Comparison of ENCODE assay signal across 10 mouse cellular contexts in genomic region chr6:116697413-116697812, GRCm38 (mm10). TPM values are rescaled to one million over a fixed set of nuclear protein-coding genes. Genes with fewer than 3 reads are reported as not detected.
A peak's percentile ranks its signal among the peaks of the same experiment; 100 is the strongest.
DNase-seq lines count a peak whose midpoint lies in the region; ATAC-seq and TF ChIP-seq lines count a peak whose summit lies in the region.
"Had no signal": no experiment of that assay in that cellular context is flagged by ENCODE, and none has a peak within 500 bp of the region (broad histone marks: within the 10 kb centered on the region; RNA-seq: fewer than 3 reads in every experiment).

No protein-coding gene starts in this region.

- no peak overlapping the region for H3K4me3 ChIP-seq in hindbrain, embryonic 11.5 days (ENCODE audit: low read depth, low read length)
- H3K4me3 ChIP-seq in hindbrain, embryonic 16.5 days (ENCODE audit: low read length), result no peak overlapping the region
- H3K4me3 ChIP-seq in testis, adult 2 months (ENCODE audit: control insufficient read depth, low read depth, low read length), result no peak overlapping the region
- H3K4me3 ChIP-seq: embryonic facial prominence, embryonic 15.5 days; limb, embryonic 12.5 days had no signal

- peak; percentile 39; the same call in 1 of the 2 replicates for TF ChIP-seq CTCF in testis, adult 2 months (IDR thresholded peaks at IDR 0.05; ENCODE audit: control insufficient read depth, insufficient read depth, insufficient replicate concordance, low read depth, low read length)

- no peaks in the 10 kb centered on the region for H3K27me3 ChIP-seq in hindbrain, embryonic 11.5 days (ENCODE audit: control insufficient read depth, insufficient read depth, low read length)
- no peaks in the 10 kb centered on the region for H3K27me3 ChIP-seq in hindbrain, embryonic 16.5 days (replicated peaks; ENCODE audit: control insufficient read depth, insufficient read depth, low read length)
- no peaks in the 10 kb centered on the region for H3K27me3 ChIP-seq in testis, adult 2 months (ENCODE audit: control insufficient read depth, insufficient read depth, low read length)
- H3K27me3 ChIP-seq: embryonic facial prominence, embryonic 15.5 days; limb, embryonic 12.5 days had no signal

- no peaks in the 10 kb centered on the region for H3K4me1 ChIP-seq in hindbrain, embryonic 11.5 days (replicated peaks; ENCODE audit: control insufficient read depth, insufficient read depth, low read length)
- no peaks in the 10 kb centered on the region for H3K4me1 ChIP-seq in hindbrain, embryonic 16.5 days (ENCODE audit: control insufficient read depth, insufficient read depth, low read depth, low read length)
- no peaks in the 10 kb centered on the region for H3K4me1 ChIP-seq in testis, adult 2 months (ENCODE audit: control insufficient read depth, insufficient read depth, low read length)
- H3K4me1 ChIP-seq: embryonic facial prominence, embryonic 15.5 days; limb, embryonic 12.5 days had no signal

- no peaks in the 10 kb centered on the region for H3K36me3 ChIP-seq in hindbrain, embryonic 11.5 days (ENCODE audit: control insufficient read depth, insufficient read depth, low read length)
- H3K36me3 ChIP-seq in hindbrain, embryonic 16.5 days (ENCODE audit: control insufficient read depth, insufficient read depth, low read length), result no peaks in the 10 kb centered on the region
- no peaks in the 10 kb centered on the region for H3K36me3 ChIP-seq in testis, adult 2 months (ENCODE audit: control insufficient read depth, insufficient read depth, low read length)
- H3K36me3 ChIP-seq: embryonic facial prominence, embryonic 15.5 days; limb, embryonic 12.5 days had no signal

- H3K9ac ChIP-seq in hindbrain, embryonic 11.5 days (ENCODE audit: low read depth, low read length), result no peak overlapping the region
- no peak overlapping the region for H3K9ac ChIP-seq in hindbrain, embryonic 16.5 days (ENCODE audit: low read depth, low read length)
- H3K9ac ChIP-seq: embryonic facial prominence, embryonic 15.5 days; limb, embryonic 12.5 days had no signal

- no peak for ATAC-seq in hindbrain, embryonic 11.5 days (ENCODE audit: low FRiP score)
- no peak for ATAC-seq in hindbrain, embryonic 16.5 days
- peak; percentile 30; the same call in 1 of the 2 replicates for ATAC-seq in common myeloid progenitor, adult 5-6 weeks (replicated peaks; ENCODE audit: low read depth, poor library complexity, severe bottlenecking)

- no peak for TF ChIP-seq POLR2A in testis, adult 2 months (IDR thresholded peaks at IDR 0.05; ENCODE audit: control insufficient read depth, low read depth, low read length)

- no peak overlapping the region for H3K4me2 ChIP-seq in hindbrain, embryonic 11.5 days (replicated peaks; ENCODE audit: low read depth, low read length)
- H3K4me2 ChIP-seq in hindbrain, embryonic 16.5 days (ENCODE audit: low read length), result no peak overlapping the region
- H3K4me2 ChIP-seq: embryonic facial prominence, embryonic 15.5 days; limb, embryonic 12.5 days had no signal

- peak; percentile 13 for DNase-seq in hindbrain, embryonic 11.5 days (ENCODE audit: low spot score)
- DNase-seq in testis, postnatal 10 days (ENCODE audit: low spot score), result no peak
- no peak for DNase-seq in layer of hippocampus, postnatal 25 days (ENCODE audit: extremely low spot score in 1 of 2, low spot score in 1 of 2)
- no peak for DNase-seq in ovary, postnatal 14 days (ENCODE audit: low spot score)
- DNase-seq in kidney, adult 11 months, result no peak

- no peak overlapping the region for H3K27ac ChIP-seq in hindbrain, embryonic 11.5 days (ENCODE audit: low read depth, low read length)
- H3K27ac ChIP-seq in hindbrain, embryonic 16.5 days (ENCODE audit: low read depth, low read length), result no peak overlapping the region
- no peak overlapping the region for H3K27ac ChIP-seq in testis, adult 2 months (ENCODE audit: control insufficient read depth, insufficient read depth, low read depth, low read length)
- H3K27ac ChIP-seq: embryonic facial prominence, embryonic 15.5 days; limb, embryonic 12.5 days had no signal

- WGBS in hindbrain, embryonic 11.5 days, result 63% methylated on average over 2 of the region's 2 CpGs
- WGBS in hindbrain, embryonic 16.5 days, result 49% methylated on average over 2 of the region's 2 CpGs

- no peaks in the 10 kb centered on the region for H3K9me3 ChIP-seq in hindbrain, embryonic 11.5 days (ENCODE audit: control insufficient read depth, low read length)
- H3K9me3 ChIP-seq in hindbrain, embryonic 16.5 days (ENCODE audit: control insufficient read depth, low read length), result no peaks in the 10 kb centered on the region
- H3K9me3 ChIP-seq: embryonic facial prominence, embryonic 15.5 days; limb, embryonic 12.5 days had no signal

RNA-seq across cellular contexts. Expression of gene Tmem72, which starts 19.3 kb away (rescaled TPM):
- polyA plus RNA-seq in hindbrain, embryonic 11.5 days (2014; fragmentation: Nextera tagmentation; extraction: Ambion mirVana), result 0.07 and 0.12 TPM in 2 replicates
- 2.5 and 5.4 TPM in 2 replicates for polyA plus RNA-seq in hindbrain, embryonic 16.5 days (2015; fragmentation: Nextera tagmentation; extraction: Ambion mirVana)
- polyA plus RNA-seq in testis, adult 2 months (2012; rRNA removed), result 0.02 and 0.04 TPM in 2 replicates
- 0.05 TPM in 2 replicates for total RNA-seq in common myeloid progenitor, adult 5-6 weeks (2017)
- total RNA-seq in layer of hippocampus, postnatal 25 days (2021), result under 1 TPM; 0.21 to 0.22 TPM

RNA-seq across cellular contexts. Expression of gene Rassf4, which starts 23.7 kb away (rescaled TPM):
- 60.7 and 78.3 TPM in 2 replicates for polyA plus RNA-seq in hindbrain, embryonic 11.5 days (2014; fragmentation: Nextera tagmentation; extraction: Ambion mirVana)
- 30.3 and 30.8 TPM in 2 replicates for polyA plus RNA-seq in hindbrain, embryonic 16.5 days (2015; fragmentation: Nextera tagmentation; extraction: Ambion mirVana)
- 1.2 TPM in 2 replicates for polyA plus RNA-seq in testis, adult 2 months (2012; rRNA removed)
- 15.0 and 17.4 TPM in 2 replicates for total RNA-seq in common myeloid progenitor, adult 5-6 weeks (2017)
- 1 to 10 TPM; 2.2 to 2.8 TPM for total RNA-seq in layer of hippocampus, postnatal 25 days (2021)

RNA-seq across cellular contexts. Expression of gene Depp1, which starts 47.0 kb away (rescaled TPM):
- polyA plus RNA-seq in hindbrain, embryonic 11.5 days (2014; fragmentation: Nextera tagmentation; extraction: Ambion mirVana), result 9.8 and 12.0 TPM in 2 replicates
- polyA plus RNA-seq in hindbrain, embryonic 16.5 days (2015; fragmentation: Nextera tagmentation; extraction: Ambion mirVana), result 11.4 and 17.6 TPM in 2 replicates
- 0.20 and 0.28 TPM in 2 replicates for polyA plus RNA-seq in testis, adult 2 months (2012; rRNA removed)
- 0.63 and 1.6 TPM in 2 replicates for total RNA-seq in common myeloid progenitor, adult 5-6 weeks (2017)
- 1 to 10 TPM; 1.1 to 2.9 TPM for total RNA-seq in layer of hippocampus, postnatal 25 days (2021)

Comparison
In these comparisons a context has a peak if more than half of its experiments do, and no peak if none do; other contexts are left out.
1. RNA of gene Rassf4, which starts 23.7 kb away (polyA plus RNA-seq): 60.7 to 78.3 TPM in hindbrain, embryonic 11.5 days and 30.3 to 30.8 TPM in hindbrain, embryonic 16.5 days; 1.2 TPM in testis, adult 2 months; every median in the first group is over 10 times any median in the second.